Mouse (Mus musculus) adrenal gland (tissue): Measurements from ENCODE around the gene Arglu1.

ENCODE experiments used
- intact Hi-C: fragments of 180-260 bp; cut with DNase I; formaldehyde crosslinking; loops from one replicate; pipeline ENCODE4 v1.15.1; 2025
- long read RNA-seq, 2 experiments: library from polyadenylated mRNA; unstranded; transcript quantifications; one replicate each; pipeline ENCODE4 v2.0.0; 2020; ENCODE audit warnings: borderline replicate concordance in 1 of 2; ENCODE audit not compliant: insufficient replicate concordance in 1 of 2

Arglu1 gene
- long read RNA-seq, experiment 1, partial matches to known transcripts = 2 of 11 reads
- long read RNA-seq, experiment 1, other reads (novel, unspliced or antisense) = 8 of 11 reads
- long read RNA-seq, experiment 2, partial matches to known transcripts = 1 of 4 reads
- long read RNA-seq, experiment 2, other reads (novel, unspliced or antisense) = 3 of 4 reads

GRCm38 (mm10) chr8:8690146-8691092 is at the start of gene Arglu1:
Gene Arglu1 (minus strand): TSS chr8:8690521.
- intact Hi-C loops = no loop called here

DNA sequence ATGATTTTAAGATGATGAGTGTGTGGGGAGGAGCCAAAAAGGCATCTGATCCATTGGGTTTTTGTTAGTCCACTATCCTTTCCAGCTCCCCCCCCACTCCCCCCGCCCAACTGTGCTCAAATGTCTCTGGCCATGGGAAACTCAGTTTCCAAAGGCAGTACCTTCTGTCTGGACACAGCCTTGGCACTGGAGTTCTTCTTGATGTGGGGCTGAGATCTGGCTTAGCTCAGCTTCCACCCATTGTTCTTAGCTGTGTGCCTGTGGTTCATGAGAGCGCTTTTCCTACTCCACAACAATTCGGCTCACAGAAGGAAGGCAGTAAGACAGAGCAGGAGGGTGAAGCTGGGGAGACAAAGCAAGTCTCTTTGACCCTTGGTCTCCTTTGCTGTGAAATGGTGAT is 47.0 kb upstream of the Arglu1 start:
- intact Hi-C loops = loop anchor here (10.0 kb wide), 1 partner anchor 512 kb away; no protein-coding TSS in a partner anchor

DNA sequence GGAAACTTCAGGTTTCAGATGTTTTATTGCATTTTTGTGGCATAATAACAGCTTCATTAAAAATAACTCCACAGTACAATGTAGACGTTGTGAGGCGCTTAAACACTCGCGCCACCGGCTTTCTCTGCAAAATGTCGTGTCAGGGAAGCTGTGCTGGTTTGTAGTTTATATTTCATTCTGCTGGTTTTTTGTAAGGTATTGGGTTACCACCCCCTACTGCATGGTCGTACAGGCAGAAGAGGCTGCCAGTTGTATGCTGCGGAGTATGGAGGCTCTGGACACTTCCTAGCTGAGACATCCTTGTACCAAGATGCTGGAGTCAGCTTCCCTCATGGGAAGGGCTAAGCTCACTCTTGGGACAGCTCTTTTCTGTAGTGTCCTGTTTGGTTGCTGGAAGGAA is 46.5 kb upstream of the Arglu1 start:
- intact Hi-C loops = loop anchor here (10.0 kb wide), 1 partner anchor 512 kb away; no protein-coding TSS in a partner anchor

GRCm38 (mm10) chr8:8733804-8734203 is 43.5 kb upstream of the Arglu1 start:
- intact Hi-C loops = loop anchor here (5.0 to 10.0 kb wide), 2 partner anchors 258 to 509 kb away; no protein-coding TSS in a partner anchor

DNA sequence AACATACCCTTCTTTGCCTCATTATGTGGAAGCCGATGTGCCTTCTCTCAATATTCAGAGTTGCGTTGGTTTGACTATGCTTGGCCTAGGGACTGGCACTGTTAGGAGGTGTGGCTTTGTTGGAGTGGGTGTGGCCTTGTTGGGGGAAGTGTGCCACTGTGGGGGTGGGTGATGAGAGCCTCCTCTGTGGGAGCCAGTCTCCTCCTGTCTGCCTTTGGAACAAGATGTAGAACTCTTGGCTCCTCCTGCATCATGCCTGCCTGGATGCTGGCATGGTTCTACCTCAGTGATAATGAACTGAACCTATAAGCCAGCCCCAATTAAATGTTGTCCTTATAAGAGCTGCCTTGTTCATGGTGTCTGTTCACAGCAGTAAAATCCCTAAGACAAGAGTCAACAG is 38.3 kb upstream of the Arglu1 start:
- intact Hi-C loops = no loop called here

DNA sequence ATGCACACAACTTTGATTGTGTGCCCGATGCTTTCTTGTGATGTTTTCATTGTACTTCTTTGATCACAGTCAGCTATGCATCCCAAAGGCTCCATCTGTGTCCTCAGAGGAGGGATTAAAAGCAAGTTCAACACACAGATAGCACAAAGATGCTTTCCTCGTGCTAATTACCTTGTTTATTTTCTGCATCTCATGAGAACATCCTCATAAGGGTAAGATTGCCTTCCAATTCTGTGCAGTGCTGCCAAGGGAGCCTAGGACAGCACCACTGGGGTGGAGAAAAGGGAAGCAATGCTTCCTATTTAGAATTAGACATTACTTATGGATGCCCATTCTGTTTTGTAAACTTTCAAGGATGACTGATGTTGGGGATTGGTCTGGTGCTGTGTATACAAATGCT is 36.2 kb upstream of the Arglu1 start:
- intact Hi-C loops = no loop called here

- intact Hi-C loops = no loop called here
These were observed 14.5 kb upstream of the Arglu1 start for GRCm38 (mm10) chr8:8704813-8705212.

DNA sequence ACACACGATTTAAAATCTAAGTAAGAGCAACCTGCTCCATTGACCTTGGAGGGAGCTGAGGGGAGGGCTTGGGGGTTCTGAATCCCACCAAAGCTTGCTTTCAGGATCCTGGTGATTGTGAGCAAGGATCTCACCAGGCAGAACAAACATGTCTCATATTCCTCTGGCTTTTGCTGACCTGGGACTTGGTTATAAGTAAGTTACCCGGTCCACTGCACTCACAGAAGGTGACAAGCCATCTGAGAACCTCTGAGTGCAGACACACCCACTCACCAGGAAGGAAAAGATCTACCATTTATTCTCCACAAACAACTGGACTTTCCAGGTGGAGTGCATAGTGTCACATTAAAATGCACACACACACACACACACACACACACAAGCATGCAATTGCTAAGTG is 13.3 kb upstream of the Arglu1 start:
- intact Hi-C loops = no loop called here

DNA sequence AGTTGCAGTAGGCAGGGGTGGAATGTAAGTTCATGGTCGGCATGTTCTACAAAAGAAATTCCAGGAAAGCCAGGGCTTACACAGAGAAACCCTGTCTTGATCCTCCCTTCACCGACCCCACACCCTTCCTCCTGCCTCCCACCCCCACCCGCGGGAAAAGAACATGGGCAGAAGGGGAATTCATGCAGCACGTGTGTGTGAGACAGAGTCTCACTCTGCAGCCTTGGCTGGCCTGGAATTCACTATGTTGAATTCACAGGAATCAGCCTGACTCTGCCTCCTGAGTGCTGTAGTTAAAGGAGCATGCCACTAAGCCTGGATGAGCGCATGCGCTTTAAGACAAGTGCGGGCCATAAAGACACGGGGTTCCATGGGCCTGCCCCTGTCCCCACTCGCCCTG is 10.5 kb upstream of the Arglu1 start:
- intact Hi-C loops = no loop called here

DNA sequence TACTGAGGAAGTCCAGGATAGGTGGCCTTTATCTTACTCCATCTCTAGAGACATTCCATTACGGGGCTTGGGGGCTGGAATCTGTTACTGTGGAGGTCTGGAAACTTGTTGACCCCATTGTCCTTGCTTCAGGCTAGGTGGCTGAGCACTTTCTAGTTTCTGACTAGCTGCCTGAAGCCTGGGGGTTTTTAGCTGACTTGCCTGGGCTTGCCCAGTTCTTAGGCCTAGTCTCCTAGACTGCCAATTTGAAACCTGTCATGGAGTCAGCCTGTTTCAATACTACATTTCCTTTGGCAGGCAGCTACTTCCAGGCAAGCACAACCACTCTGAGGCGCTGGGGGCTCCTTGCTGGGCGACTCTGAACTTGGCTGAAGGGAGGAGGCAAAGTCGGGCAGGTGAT is 9.9 kb upstream of the Arglu1 start:
- intact Hi-C loops = no loop called here

DNA sequence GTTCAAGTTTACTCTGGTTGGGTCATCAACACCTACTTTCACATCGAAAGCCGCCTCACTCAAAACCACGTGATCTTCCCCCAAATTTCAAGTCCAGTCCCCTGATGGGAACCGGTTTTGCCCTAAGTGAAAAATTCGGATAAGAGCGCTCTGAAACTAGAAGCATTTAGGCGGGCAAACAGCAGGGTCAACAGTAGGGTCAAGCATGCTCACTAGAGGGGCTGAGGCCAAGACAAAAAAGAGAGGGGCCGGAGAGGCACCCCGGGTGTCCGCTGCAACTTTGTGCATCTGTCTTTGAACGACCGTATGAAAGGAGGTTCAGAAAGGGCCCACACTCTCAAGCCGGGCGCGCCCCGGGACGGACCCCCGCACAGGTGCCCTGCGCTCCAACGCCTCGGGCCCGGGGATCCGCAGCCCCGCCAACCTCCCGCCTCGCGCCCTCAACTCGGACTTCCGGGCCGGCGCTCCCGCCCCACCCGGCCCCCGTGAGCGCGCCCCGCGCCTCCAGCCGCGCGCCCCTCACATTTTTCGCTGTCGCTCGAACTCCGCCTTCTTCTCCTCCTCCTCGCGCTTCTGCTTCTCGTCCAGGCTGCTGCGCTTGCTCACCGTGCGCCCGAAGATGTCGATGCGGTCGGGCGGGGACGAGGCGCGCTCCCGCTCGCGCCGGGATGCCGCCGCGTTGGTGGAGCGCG is 721 bp downstream of the Arglu1 start:
- intact Hi-C loops = no loop called here

DNA sequence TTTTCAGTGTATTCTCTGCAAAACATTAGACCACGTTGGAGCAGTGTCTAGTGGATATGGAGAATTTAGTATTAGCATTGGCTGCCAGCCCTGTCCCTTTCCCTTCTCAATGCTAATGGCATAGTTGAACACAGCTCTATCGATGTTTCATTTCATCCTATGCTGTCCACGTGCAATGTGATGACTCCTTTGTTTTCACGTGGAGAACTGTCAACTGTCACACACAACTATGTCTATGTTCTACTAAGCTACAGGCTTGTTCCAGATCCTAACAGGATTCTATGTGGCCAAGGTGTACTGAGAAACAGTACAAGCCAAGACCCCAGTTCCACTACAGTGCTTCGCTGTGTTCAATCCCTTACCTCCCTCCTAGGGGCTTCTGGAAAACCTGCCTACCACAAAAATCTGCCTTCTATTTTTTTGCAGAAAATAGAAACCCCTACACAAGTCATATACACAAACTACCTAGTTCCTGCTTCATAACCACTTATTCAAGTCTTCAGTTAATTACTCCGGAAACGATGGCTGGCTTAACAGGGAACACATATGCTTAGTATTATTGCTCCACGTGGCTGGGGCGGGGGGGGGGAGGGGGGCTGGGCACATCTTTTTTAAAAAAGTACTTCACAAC is 1.4 kb downstream of the Arglu1 start:
- intact Hi-C loops = no loop called here

DNA sequence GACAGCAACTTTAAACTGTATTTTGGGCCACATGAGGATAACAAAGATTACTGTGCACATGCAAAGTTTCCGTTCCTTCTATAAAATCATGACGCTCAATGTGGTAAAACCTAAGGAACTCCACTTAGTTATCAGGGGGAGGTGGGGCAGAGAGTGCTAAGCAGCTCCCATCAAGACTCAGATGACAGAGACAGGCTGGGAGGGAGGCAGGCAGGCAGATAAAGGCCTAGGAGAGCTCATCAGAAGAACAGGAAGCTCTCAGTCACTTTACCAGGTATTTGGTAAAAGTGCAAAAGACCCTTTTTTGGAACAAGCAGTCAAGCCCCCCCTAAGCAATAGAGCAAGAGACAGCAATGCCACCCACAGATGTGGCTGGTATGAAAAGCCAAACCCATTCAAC is 4.8 kb downstream of the Arglu1 start:
- intact Hi-C loops = no loop called here

DNA sequence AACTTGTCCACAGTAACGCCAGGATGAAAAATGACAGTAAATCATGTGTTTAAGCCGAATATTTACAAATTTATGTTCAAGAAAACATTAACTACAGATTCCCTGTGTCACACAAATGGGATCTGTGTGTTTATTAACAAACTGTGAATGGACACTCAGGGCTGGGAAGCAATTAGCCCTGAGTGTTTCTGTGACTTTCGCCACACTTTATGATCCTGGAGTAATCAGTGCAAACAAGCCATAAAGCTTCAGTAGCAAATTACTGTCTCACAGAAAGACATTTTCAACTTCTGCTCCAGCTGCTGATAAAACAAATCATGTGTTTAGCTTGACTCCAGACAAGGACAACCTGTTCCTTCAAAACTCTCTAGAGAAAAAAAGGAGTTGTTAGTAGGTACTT is 7.6 kb downstream of the Arglu1 start:
- intact Hi-C loops = no loop called here

GRCm38 (mm10) chr8:8678236-8678635 is 12.1 kb downstream of the Arglu1 start:
- intact Hi-C loops = no loop called here

DNA sequence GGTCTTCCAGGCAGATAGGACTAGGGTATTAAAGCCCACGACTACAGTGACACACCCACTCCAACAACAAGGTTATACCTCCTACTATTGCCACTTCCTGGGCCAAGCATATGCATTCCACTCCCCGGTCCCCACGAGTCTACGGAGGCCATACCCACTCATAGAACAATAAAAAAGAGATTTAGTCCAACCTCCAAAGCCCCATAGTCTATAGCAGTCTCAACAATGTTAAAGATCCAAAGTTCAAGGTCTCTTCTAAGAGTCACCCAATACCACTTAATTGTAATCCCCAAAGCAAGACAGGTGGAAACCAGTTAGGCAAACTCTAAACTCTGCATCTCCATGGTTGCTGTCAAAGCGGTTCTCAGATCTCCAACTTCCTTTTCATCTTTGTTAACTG is 15.5 kb downstream of the Arglu1 start:
- intact Hi-C loops = no loop called here

GRCm38 (mm10) chr8:8661759-8662138 is 28.6 kb downstream of the Arglu1 start:
- intact Hi-C loops = loop anchor here (5.0 kb wide), 2 partner anchors 439 to 516 kb away; no protein-coding TSS in a partner anchor

GRCm38 (mm10) chr8:8661103-8661758 is 29.1 kb downstream of the Arglu1 start, which contains the start of gene Efnb2:
Gene Efnb2 (minus strand): TSS chr8:8661242.
- intact Hi-C loops = loop anchor here (5.0 kb wide), 2 partner anchors 439 to 516 kb away; no protein-coding TSS in a partner anchor

DNA sequence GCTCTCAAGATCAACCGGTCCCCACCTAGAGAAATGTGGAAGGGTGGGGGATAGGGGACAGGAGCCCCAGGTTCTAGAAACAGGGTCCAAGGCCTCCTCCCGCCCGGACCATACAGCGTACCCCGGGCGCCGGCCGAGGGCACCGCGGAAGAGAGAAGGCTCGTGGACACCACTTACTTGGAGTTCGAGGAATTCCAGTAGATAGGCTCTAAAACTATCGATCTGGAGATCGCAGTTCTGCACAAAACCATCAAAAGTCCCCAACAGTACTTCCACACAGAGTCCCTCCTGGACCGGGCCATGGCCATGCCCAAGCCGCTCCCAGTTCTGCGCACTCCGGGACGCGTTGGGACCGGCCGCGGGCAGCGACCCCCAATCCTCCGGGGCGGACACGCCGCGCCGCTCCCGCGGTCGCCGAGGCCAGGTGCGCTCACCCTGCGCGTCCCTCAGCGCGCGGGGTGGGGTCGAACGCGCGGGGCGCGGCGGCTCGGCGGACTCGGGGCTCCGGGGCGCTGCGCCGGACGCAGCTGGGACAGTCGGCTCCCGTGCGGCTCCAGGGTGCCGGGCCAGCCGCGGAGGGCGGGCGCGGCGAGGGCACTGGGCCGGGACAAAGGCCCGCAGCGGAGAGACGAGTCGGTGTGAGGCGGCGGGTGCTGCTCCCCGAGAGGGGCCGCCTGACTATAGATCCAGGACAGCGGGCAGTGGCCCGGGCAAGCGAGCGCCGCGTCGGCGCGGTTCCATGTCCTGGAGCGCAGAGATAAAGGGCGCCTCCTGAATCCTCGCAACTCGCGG is 29.8 kb downstream of the Arglu1 start:
- intact Hi-C loops = loop anchor here (5.0 kb wide), 2 partner anchors 438 to 517 kb away; no protein-coding TSS in a partner anchor
